Mouse (Mus musculus): ENCODE data around the gene Zmiz1. TPM values are rescaled to one million over a fixed set of nuclear protein-coding genes. Genes with fewer than 3 reads are reported as not detected.
A peak's percentile ranks its signal among the peaks of the same experiment; 100 is the strongest.

Zmiz1 gene
- total RNA-seq, 2 experiments from 2014 or later, result 87.7 to 99.3 TPM

DNA sequence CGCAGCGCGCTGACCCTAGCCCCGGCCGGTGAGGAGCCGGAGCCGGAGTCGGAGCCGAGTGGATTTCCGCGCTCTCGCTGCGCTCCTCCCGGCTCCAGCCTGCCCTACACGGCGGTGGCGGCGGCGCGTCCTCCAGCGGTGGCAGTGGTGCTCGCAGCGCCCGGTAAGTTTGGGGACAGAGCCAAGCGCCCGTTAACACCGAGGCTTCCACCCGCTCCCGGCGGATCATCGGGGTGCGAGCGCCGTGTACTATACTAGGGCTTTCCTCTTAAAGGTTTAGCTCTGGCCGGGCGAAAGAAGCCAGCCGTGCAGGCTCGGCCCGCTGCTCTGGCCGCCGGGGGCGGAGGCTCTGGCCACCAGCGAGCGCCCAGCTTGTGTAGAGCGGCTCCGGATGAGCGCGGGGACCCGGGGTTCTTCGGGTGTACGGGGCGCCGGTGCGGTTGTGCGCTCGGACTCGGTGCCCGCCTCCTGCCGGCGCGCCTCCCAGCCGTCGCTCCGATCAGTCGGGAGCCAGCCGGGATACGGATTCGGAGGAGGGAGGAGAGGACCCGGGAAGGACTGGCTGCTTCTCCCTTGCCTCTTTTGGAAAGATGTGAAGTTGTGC lies 511 bp downstream of the Zmiz1 start:
- Histone ChIP-seq H3K4me3 (peak overlapping the region; percentile 87), H3K27ac (peak overlapping the region; percentile 93)
- peak; percentile 39 to 63 for DNase-seq (ENCODE audit: low spot score in 2 of 2)
- peak; percentile 71 for TF ChIP-seq CTCF (conservative IDR thresholded peaks at IDR 0.05)

DNA sequence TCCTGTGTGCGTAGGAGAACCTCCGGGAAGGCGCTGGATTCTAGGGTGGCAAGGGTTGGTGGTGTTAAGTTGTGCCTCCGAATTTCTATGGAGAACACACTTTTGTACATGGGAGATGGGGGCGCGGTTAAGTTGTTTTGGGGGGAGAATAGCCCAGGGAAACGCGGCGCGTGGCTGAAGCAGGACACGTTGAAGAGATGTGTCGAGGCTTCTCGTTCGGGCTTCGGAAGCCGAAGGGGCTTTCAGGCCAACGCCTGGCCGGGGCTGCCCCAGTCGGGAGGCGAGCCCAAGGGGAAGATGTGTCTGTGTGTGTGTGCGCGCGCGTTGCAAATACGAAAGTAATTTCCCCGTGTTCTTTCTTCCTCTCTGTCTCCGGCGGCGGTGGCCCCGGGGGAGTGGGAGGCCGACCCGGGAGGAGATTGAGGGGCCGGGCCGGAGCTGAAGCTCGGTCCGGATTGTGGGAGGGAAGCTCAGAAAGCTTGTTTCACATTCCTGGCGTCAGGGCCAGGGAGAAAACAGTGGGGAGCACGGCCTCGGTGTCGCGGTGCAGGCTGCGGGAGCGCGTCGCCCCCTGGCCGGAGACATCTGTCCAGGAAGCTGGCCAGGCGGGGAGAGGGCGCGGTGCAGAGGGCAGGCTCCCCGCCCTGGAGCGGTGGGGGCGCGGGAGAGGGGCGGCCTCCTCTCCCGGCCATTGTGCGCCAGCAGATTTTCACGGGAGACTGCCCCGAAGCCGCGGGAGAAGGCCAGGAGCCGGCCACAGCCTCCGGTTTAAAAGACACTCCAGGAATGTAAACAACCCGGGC lies 1.2 kb downstream of the Zmiz1 start:
- Histone ChIP-seq H3K27ac (peak overlapping the region; percentile 93), H3K4me3 (peak overlapping the region; percentile 87)
- DNase-seq (ENCODE audit: low spot score in 2 of 2), result no peak
- TF ChIP-seq CTCF (conservative IDR thresholded peaks at IDR 0.05), result no peak; the same call in 1 of the 2 replicates

DNA sequence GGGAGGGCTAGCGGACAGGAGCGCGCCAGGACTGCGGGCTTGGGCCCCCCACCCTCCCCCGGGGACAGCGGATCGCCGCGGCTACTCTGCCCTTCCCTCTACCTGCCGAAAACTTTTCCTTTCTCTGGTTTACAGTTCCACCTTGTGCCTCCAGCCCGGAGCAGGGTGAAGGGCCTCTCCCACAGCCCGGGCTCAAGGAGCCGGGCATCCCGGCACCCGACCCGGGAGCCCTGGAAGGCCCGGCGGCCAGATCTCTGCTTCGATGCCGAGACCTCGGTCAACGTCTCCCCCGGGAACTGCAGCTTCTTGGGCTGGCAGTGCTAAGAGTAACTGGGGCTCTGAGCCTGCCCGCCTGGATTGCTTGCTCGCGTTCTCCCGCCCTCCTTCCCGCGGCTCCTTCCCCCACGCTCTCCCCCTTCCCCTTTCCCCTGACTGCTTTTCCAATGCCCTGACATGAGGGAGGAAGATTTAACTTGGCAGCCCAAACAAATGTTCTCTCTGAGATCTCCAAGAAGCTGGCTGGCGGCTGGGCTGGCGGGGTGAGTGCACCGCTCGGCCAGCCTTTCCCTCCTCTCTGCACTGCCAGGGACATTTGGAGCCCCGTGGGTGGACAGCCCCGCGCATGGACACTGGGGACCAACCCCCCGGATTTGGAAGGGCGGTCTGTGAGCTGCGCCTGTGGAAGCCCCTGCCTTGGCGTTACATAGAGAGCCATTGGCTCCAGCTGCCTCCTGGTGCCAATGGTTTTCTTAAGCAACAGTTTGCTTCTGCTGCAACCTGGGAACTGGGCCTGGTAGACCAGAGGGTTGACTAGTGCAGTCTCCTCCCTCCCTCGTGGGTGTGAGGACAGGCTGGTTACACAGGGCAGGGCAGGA lies 2.1 kb downstream of the Zmiz1 start:
- no peak; the same call in 1 of the 2 replicates for TF ChIP-seq CTCF (conservative IDR thresholded peaks at IDR 0.05)
- Histone ChIP-seq H3K4me3 (peak overlapping the region; percentile 87), H3K27ac (peak overlapping the region; percentile 93)
- DNase-seq (ENCODE audit: low spot score in 2 of 2), result peak; percentile 33 to 70

DNA sequence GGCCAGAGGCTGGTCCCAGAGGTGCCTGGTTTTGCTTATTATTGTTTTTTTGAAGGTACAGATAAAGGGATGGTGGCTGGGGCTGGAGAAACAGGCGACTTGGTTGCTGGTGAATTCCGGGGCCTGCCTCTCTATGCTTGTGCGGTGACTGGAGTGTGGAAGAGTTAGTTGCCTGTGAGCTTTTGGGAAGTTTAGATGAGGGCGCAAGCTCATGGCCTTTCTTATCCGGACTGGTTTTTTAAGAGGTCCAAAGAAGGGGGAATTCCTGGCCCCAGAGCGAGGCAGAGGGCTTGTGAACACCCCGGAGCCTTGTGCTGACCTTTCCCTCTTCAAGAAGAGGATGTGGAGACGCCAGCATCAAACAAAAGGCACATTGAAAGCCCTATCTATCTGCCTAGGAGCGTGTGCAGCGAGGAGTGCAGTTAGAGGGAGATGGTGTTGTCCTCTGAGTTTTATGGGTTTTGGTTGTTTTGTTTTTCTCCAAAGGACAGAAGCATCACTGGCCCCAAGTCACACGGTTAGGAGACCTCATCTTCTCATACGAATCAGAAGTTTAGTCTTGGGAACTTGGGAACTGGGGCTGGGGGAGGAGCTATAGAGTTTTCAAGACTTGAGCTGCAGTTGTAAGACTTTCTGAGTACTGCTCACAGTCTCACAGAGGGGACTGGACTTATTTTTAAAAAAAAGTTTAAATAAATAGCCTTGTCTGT lies 2.8 kb downstream of the Zmiz1 start:
- DNase-seq (ENCODE audit: low spot score in 2 of 2), result no peak
- TF ChIP-seq CTCF (conservative IDR thresholded peaks at IDR 0.05), result no peak
- H3K4me3 ChIP-seq, result peak overlapping the region; percentile 87
- H3K27ac ChIP-seq, result peak overlapping the region; percentile 93

DNA sequence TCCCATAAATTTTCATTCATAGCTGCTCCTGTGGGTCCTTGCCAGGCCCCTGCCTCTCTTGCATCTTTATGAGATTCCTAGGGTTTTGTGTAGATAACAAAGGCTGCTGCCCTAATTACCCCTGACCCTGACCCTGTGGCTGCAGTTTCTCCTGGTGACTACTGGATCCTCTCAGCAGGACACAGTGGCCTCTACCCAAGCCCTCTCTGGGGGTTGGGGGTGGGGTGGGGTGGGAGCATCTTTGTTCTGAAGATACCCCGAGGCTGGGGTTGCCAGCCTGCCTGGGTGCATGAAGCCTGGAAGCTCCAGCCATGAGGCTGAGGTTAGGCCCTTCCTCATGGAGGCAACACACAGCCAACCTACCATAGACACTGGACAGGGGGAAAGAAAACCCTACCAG lies 4.0 kb downstream of the Zmiz1 start:
- Histone ChIP-seq H3K27ac (no peak overlapping the region), H3K4me3 (no peak overlapping the region)
- TF ChIP-seq CTCF (conservative IDR thresholded peaks at IDR 0.05), result no peak
- DNase-seq (ENCODE audit: low spot score in 2 of 2), result no peak

DNA sequence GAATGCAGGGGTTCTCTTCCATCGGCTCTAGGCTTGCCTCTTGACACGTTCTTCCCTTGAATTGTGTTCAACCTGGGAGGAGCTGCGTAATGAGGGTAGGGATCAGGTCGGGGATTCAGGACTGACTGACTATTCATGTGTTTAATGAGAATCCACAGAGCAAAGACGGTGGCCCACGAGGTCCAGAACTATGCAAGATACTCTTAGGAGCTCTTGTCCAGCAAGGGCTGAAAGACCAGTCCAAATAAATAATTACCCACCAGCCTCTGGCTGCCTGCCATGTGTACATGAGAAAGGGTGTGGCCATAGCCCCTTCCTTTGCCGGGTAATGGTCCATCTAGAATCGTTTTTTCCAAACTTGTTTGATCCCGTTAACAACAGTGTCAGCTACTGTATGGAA lies 4.9 kb downstream of the Zmiz1 start:
- DNase-seq (ENCODE audit: low spot score in 2 of 2), result no peak
- no peak for TF ChIP-seq CTCF (conservative IDR thresholded peaks at IDR 0.05)
- H3K27ac ChIP-seq, result no peak overlapping the region
- no peak overlapping the region for H3K4me3 ChIP-seq

DNA sequence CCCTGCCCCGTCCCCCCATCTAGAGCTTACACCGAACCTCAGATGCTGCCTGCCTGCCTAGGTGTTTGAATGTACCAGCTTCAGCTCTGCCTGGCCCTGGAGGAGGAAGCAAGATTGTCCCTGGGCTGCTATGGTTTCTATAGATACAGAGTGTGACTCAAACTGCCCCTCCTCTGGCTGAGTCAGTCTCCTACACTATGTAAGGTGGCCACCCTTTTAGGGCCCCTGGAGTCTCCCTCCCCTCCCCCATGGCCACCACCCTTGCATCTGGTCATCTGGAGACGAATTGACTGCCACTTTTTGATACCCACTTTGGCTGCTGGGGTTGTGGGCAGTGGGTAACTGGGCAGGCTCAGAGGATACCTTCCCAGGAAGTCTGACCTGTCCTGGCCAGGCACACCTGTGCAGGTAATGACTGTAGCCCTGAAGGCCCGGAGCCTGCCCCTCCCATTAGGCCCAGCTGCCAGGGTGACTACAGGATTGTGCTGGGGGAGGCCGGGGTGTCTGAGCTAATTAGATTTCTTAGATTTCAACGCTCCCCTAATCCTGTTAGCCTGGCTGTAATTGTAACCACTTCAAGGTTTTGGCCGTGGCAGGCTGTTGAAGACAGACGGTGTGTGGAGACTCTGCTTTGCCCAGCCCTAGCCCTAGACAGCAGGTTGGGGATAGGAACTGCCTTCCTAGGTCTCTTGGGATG lies 5.8 kb downstream of the Zmiz1 start:
- no peak for TF ChIP-seq CTCF (conservative IDR thresholded peaks at IDR 0.05)
- H3K4me3 ChIP-seq, result no peak overlapping the region
- no peak overlapping the region for H3K27ac ChIP-seq
- no peak for DNase-seq (ENCODE audit: low spot score in 2 of 2)

DNA sequence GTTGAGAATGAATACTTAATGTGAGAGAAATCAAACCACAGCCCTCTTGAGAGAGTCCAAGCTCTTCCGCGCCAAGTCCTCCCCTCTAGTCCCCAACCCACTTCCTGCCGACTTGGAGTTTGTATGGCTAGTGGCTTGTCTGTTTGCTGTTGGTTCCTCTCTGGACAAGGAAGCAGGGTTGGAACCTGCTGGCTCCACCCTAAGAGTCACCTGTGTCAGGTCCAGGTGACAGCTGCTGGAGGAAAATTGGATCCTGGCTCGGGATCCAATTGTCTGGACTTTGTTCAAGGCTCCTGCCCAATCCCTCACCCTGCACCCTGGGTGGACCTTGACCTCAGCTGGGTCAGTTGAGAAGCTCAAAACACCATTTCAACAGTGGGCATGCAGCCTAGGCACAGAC lies 7.4 kb downstream of the Zmiz1 start:
- TF ChIP-seq CTCF (conservative IDR thresholded peaks at IDR 0.05), result no peak
- Histone ChIP-seq H3K27ac (no peak overlapping the region), H3K4me3 (no peak overlapping the region)
- DNase-seq (ENCODE audit: low spot score in 2 of 2), result no peak

DNA sequence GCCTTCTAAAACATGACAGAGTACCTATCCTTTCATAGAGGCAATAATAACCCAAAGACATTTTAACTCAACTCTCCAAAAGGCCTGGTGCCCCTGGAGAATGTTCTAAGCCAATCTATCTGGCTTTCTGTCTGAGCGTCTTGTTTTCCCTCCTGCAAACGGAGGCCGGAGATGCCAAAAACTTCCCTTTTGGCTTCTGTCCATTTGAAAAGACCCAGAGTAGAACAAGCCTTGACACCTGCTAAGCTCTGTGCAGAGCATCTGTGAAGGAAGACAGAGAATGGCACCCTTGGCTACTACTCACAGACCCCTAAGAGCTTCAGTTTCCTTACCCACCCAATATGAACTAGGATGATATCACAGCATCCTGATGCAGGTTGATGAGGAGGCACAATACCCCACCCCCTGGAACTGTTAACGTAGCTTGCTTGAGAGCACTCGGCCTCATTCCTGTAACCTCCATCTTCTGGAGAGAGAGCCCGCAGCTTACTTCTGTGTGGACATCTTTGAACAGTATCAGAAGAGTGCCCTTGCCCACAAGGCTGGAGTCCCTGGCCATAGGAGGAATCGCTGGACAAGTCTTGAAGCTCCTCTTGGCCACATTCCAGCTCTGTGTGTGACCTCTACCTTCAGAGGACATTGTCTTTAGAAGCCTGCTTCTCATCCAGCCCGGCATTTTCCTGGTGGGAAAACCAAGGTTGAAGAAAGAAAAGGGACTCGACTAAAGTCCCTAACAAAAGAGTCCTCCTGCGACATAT lies 9.1 kb downstream of the Zmiz1 start:
- TF ChIP-seq CTCF (conservative IDR thresholded peaks at IDR 0.05), result no peak
- DNase-seq (ENCODE audit: low spot score in 2 of 2), result no peak
- no peak overlapping the region for H3K4me3 ChIP-seq
- H3K27ac ChIP-seq, result no peak overlapping the region

DNA sequence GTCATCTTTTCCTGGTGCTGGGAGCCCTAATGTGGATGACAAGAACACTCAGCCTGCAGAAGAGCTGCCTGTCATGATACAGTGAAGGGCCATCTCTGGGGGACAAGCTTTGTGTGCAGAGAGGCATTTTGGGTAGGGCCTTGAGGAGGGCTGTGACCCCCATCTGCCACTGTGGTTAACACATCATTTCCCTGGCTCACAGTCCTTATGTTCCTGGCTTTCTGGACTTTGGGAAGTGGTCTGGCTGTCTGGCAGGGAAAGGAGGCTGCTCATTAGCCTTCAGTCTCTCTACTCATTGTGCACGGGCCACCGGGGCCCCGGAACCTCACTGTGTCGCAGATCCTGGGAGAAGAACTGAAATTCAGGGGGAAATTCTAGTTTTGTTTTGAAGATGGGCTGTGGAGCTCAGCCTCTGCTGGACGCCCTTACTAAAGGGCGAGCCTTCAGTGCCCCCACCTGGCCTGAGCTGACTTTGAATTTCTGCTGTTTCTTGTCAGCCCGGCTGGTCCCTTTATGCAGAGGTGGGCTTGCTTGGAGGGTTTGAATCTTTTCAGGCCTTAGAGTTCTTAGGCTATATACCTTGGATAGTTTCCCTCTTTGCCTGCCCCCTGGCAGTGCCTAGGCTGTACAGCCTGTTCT lies 10.0 kb downstream of the Zmiz1 start:
- no peak overlapping the region for H3K4me3 ChIP-seq
- TF ChIP-seq CTCF (conservative IDR thresholded peaks at IDR 0.05), result peak; percentile 40
- DNase-seq (ENCODE audit: low spot score in 2 of 2), result no peak
- 0 out of 2 replicates have a peak overlapping the region, but pooled peaks have one; percentile 14 for H3K27ac ChIP-seq

All from layer of hippocampus, adult 2 months (tissue).